14 mouse cellular contexts compared by ENCODE assay signal in the genomic region with DNA sequence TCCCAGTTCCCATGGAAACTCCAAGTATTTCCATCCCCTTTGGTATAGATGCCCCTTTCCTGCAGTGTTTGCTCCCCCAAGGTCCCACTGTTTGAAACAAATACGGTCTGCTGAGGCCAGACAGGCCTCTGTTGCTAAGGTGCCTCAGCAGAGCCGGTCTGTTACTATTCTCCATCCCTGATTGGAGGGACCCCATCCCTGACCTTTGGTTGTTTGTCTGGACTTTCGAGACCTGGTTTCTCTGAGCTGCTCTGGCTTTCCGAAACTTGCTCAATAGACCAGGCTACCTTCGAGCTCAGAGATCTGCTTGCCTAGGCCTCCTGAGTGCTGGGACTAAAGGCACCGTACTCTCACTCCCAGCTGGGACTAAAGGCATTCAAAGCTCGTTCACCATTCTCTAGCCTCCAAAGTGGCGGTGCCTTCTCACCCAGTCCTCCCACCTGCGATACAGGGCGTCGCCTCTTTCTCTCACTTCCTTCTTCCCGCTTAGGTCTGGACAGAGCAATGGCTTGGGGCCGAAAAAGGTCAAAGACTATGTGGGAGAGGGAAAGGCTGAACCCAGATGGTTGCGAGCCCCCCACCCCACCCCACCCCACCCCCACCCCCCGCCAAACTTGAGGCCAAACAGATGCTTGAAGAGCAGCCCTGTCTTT. TPM values are rescaled to one million over a fixed set of nuclear protein-coding genes. Genes with fewer than 3 reads are reported as not detected.
DNase-seq lines count a peak whose midpoint lies in the region; ATAC-seq and TF ChIP-seq lines count a peak whose summit lies in the region.
"Had no signal": no experiment of that assay in that cellular context is flagged by ENCODE, and none has a peak within 500 bp of the region (broad histone marks: within the 10 kb centered on the region; RNA-seq: fewer than 3 reads in every experiment).

No protein-coding gene starts in this region.

- H3K4me3 ChIP-seq in E14TG2a.4 (replicated peaks; ENCODE audit: low read length): 0 out of 2 replicates have a peak overlapping the region, but pooled peaks have one; percentile 41
- H3K4me3 ChIP-seq in intestine, embryonic 16.5 days (ENCODE audit: low read length): no peak overlapping the region
- H3K4me3 ChIP-seq in liver, postnatal 0 days (ENCODE audit: low read depth, low read length): no peak overlapping the region
- H3K4me3 ChIP-seq: gastrocnemius, adult 2 months; heart, embryonic 13.5 days; limb, embryonic 15.5 days; megakaryocyte, embryonic 14.5 days had no signal

- no peak for TF ChIP-seq CTCF in E14TG2a.4 (conservative IDR thresholded peaks at IDR 0.05; ENCODE audit: low read length)
- no peak for TF ChIP-seq CTCF in liver, postnatal 0 days (IDR thresholded peaks at IDR 0.05; ENCODE audit: low read depth)

- H3K27me3 ChIP-seq in E14TG2a.4 (ENCODE audit: insufficient read depth, low read length): peaks cover 3% of the 10 kb centered on the region; the same call in 1 of the 2 replicates
- no peaks in the 10 kb centered on the region for H3K27me3 ChIP-seq in intestine, embryonic 16.5 days (replicated peaks; ENCODE audit: control insufficient read depth, insufficient read depth, low read length)
- no peaks in the 10 kb centered on the region for H3K27me3 ChIP-seq in liver, postnatal 0 days (ENCODE audit: insufficient read depth, low read length)
- H3K27me3 ChIP-seq: heart, embryonic 13.5 days; limb, embryonic 15.5 days had no signal

- H3K4me2 ChIP-seq in intestine, embryonic 16.5 days (ENCODE audit: low read depth, low read length): no peak overlapping the region
- H3K4me2 ChIP-seq in liver, postnatal 0 days (ENCODE audit: low read depth, low read length): no peak overlapping the region
- H3K4me2 ChIP-seq: heart, embryonic 13.5 days; hindbrain, embryonic 14.5 days; limb, embryonic 15.5 days had no signal

- 58% methylated on average over 15 of the region's 15 CpGs for WGBS in intestine, embryonic 16.5 days
- 53% methylated on average over 15 of the region's 15 CpGs for WGBS in liver, postnatal 0 days (ENCODE audit: insufficient replicate concordance)

- no peak overlapping the region for H3K9ac ChIP-seq in intestine, embryonic 16.5 days (ENCODE audit: low read depth, low read length)
- H3K9ac ChIP-seq in liver, postnatal 0 days (replicated peaks): no peak overlapping the region
- H3K9ac ChIP-seq: heart, embryonic 13.5 days; hindbrain, embryonic 14.5 days; limb, embryonic 15.5 days had no signal

- peak; percentile 31; the same call in 1 of the 2 replicates for ATAC-seq in intestine, embryonic 16.5 days
- peak; percentile 89 for ATAC-seq in liver, postnatal 0 days

- H3K27ac ChIP-seq in intestine, embryonic 16.5 days (ENCODE audit: low read length): no peak overlapping the region
- peak overlapping the region; percentile 92 for H3K27ac ChIP-seq in liver, postnatal 0 days (ENCODE audit: low read depth)
- H3K27ac ChIP-seq: gastrocnemius, adult 2 months; heart, embryonic 13.5 days; hindbrain, embryonic 14.5 days; limb, embryonic 15.5 days had no signal

- peaks cover 17% of the 10 kb centered on the region for H3K9me3 ChIP-seq in E14TG2a.4 (ENCODE audit: low read length)
- H3K9me3 ChIP-seq in intestine, embryonic 16.5 days (ENCODE audit: control insufficient read depth, low read length): no peaks in the 10 kb centered on the region
- no peaks in the 10 kb centered on the region for H3K9me3 ChIP-seq in liver, postnatal 0 days (ENCODE audit: low read length)
- H3K9me3 ChIP-seq: heart, embryonic 13.5 days; limb, embryonic 15.5 days; megakaryocyte, embryonic 14.5 days had no signal

- no peak for TF ChIP-seq EP300 in liver, postnatal 0 days (IDR thresholded peaks at IDR 0.05; ENCODE audit: low read depth)

- peak; percentile 16 to 24 for DNase-seq in B cell, adult 2 months
- peak; percentile 36 for DNase-seq in liver, postnatal 0 days
- DNase-seq in left cerebral cortex, adult 9 months (ENCODE audit: low spot score in 2 of 2): no peak
- no peak for DNase-seq in right cerebral cortex, postnatal 10 days (ENCODE audit: low spot score in 2 of 2)
- DNase-seq in adipocyte (ENCODE audit: low spot score): no peak
- DNase-seq: cerebellum, adult 9-11 months; gastrocnemius, adult 2 months; right cerebral cortex, postnatal 4 days had no signal

- peaks cover 5% of the 10 kb centered on the region; the same call in 1 of the 2 replicates for H3K36me3 ChIP-seq in E14TG2a.4 (ENCODE audit: insufficient read depth, low read length)
- H3K36me3 ChIP-seq in intestine, embryonic 16.5 days (ENCODE audit: control insufficient read depth, insufficient read depth, low read length): no peaks in the 10 kb centered on the region
- H3K36me3 ChIP-seq in liver, postnatal 0 days (replicated peaks; ENCODE audit: insufficient read depth, low read length): peaks cover 1% of the 10 kb centered on the region; the same call in 1 of the 2 replicates
- H3K36me3 ChIP-seq: limb, embryonic 15.5 days had no signal

- H3K4me1 ChIP-seq in E14TG2a.4 (replicated peaks; ENCODE audit: low read depth, low read length): peaks cover 78% of the 10 kb centered on the region
- 0 out of 2 replicates have a peak, but pooled peaks cover 4% of the 10 kb centered on the region for H3K4me1 ChIP-seq in intestine, embryonic 16.5 days (ENCODE audit: control insufficient read depth, insufficient read depth, low read length)
- peaks cover 23% of the 10 kb centered on the region for H3K4me1 ChIP-seq in liver, postnatal 0 days (ENCODE audit: insufficient read depth)

RNA-seq across cellular contexts. Expression of a gene that starts 37.0 kb away (rescaled TPM):
- polyA plus RNA-seq in intestine, embryonic 16.5 days (2015; fragmentation: Nextera tagmentation; extraction: Ambion mirVana): 30.5 and 32.8 TPM in 2 replicates
- 29.1 and 29.2 TPM in 2 replicates for polyA plus RNA-seq in liver, postnatal 0 days (2015; fragmentation: Nextera tagmentation; extraction: Ambion mirVana)

RNA-seq across cellular contexts. Expression of a gene that starts 38.1 kb away (rescaled TPM):
- polyA plus RNA-seq in intestine, embryonic 16.5 days (2015; fragmentation: Nextera tagmentation; extraction: Ambion mirVana): 153 and 163 TPM in 2 replicates
- 43.7 and 45.3 TPM in 2 replicates for polyA plus RNA-seq in liver, postnatal 0 days (2015; fragmentation: Nextera tagmentation; extraction: Ambion mirVana)

Comparison
In these comparisons a context has a peak if more than half of its experiments do, and no peak if none do; other contexts are left out.
1. DNase-seq: peak in B cell, adult 2 months (2 of 2) and liver, postnatal 0 days (single experiment); none in left cerebral cortex, adult 9 months (0 of 2), right cerebral cortex, postnatal 10 days (0 of 2) and adipocyte (single experiment).